Mouse (Mus musculus): Measurements from ENCODE around the gene F8a.
"Not testable (repeated sequence)": the region's sequence is repeated elsewhere in the genome, so short reads cannot be mapped to it uniquely, and the experiment has no call there.

The F8a gene

GRCm38 (mm10) chrX:73227914-73228605 lies at the start of gene F8a:
Gene F8a (plus strand): TSS chrX:73228291.
- DNase-seq (ENCODE audit: low spot score in 2 of 2): peak; percentile 61 to 80

GRCm38 (mm10) chrX:73191934-73192333 lies 36.2 kb upstream of the F8a start, which contains the start of gene Xlr3b:
Gene Xlr3b (plus strand): TSS chrX:73192207.
- DNase-seq (ENCODE audit: low spot score in 2 of 2): not testable (repeated sequence)

- DNase-seq (ENCODE audit: low spot score in 2 of 2): not testable (repeated sequence)
Measured at GRCm38 (mm10) chrX:73213819-73214564, 14.1 kb upstream of the F8a start, which contains the start of gene Xlr4b. Gene Xlr4b (plus strand): TSS chrX:73214333.

- DNase-seq (ENCODE audit: low spot score in 2 of 2): no peak
Measured at GRCm38 (mm10) chrX:73225365-73225764, 2.7 kb upstream of the F8a start.

- DNase-seq (ENCODE audit: low spot score in 2 of 2): peak; percentile 38 to 78
Measured at GRCm38 (mm10) chrX:73228606-73229214, 619 bp downstream of the F8a start.

- no peak for DNase-seq (ENCODE audit: low spot score in 2 of 2)
Measured at GRCm38 (mm10) chrX:73229288-73229687, 1.2 kb downstream of the F8a start.

- not testable (repeated sequence) for DNase-seq (ENCODE audit: low spot score in 2 of 2)
Measured at GRCm38 (mm10) chrX:73242821-73243325, 14.8 kb downstream of the F8a start, which contains the start of gene Xlr4c. Gene Xlr4c (minus strand): TSS chrX:73243130.

- not testable (repeated sequence) for DNase-seq (ENCODE audit: low spot score in 2 of 2)
Measured at GRCm38 (mm10) chrX:73262428-73262827, 34.3 kb downstream of the F8a start.

- DNase-seq (ENCODE audit: low spot score in 2 of 2): not testable (repeated sequence)
Measured at GRCm38 (mm10) chrX:73265270-73265669, 37.2 kb downstream of the F8a start, which contains the start of gene Xlr3c. Gene Xlr3c (minus strand): TSS chrX:73265390.
